Mouse (Mus musculus): ENCODE measurements around the gene Olfr220.

DNA sequence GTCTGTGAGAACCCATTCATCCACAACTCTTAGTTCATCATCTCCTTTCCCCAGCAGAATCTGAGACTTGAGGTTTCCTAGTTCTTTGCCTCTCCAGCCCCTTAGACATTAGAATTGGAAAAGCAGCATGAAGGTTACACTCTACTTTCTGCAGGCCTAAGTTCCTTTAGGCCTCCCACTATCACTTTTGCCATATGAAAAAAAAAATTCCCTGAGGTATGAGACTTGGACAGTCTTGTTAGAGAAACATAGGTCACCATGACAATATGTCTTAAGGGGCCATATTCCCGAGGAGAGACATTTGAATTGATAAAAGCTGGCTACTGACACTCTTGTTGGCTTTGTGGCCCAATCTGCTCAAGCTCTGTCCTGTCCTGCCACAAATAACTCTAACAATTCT is 18.1 kb upstream of the Olfr220 start, which contains the start of gene Olfr414:
- TF ChIP-seq CTCF (conservative IDR thresholded peaks at IDR 0.05; ENCODE audit: low read length) (no peak), NANOG (IDR thresholded peaks at IDR 0.05; ENCODE audit: borderline replicate concordance, low read length) (no peak)
